Mouse (Mus musculus) ES-E14 (cell line): ENCODE measurements at regions not wholly inside any gene's neighbourhood (a gene's known extent, or its start where the extent isn't known, plus 50 kb on each side); places are given as distances from the start of the nearest gene placed in this dataset.

Experiments used
- CHD2 ChIP-seq: IDR thresholded peaks from 2 replicates; pipeline ENCODE4 v1.6.1; 2014; ENCODE audit warnings: mild to moderate bottlenecking, low read depth, low read length, inconsistent platforms
- MAFK ChIP-seq: IDR thresholded peaks from 2 replicates; pipeline ENCODE4 v1.6.1; 2014; ENCODE audit warnings: mild to moderate bottlenecking, low read depth, low read length, inconsistent platforms; ENCODE audit not compliant: insufficient read depth
- ZC3H11A ChIP-seq: IDR thresholded peaks from 2 replicates; pipeline ENCODE4 v1.6.1; 2012; ENCODE audit warnings: low read depth, mild to moderate bottlenecking, inconsistent platforms, low read length, borderline replicate concordance

GRCm38 (mm10) chr3:17805185-17805584, 143.0 kb upstream of the Cypt12 start:
- no peak for TF ChIP-seq CHD2
- no peak for TF ChIP-seq MAFK
- TF ChIP-seq ZC3H11A, result no peak
